Mouse (Mus musculus) hindbrain, embryonic 14.5 days (tissue): ENCODE measurements around the gene Prtg. TPM values are rescaled to one million over a fixed set of nuclear protein-coding genes. Genes with fewer than 3 reads are reported as not detected.

ENCODE experiments used
- ATAC-seq: fragments of 200-750 bp; cut with Nextera tagmentation; 2 replicates; pipeline ENCODE4 v1.8.0; 2017; ENCODE audit warnings: moderate number of reproducible peaks, mild to moderate bottlenecking, moderate TSS enrichment, moderate library complexity; ENCODE audit not compliant: low FRiP score
- DNase-seq: peaks from one replicate; pipeline ENCODE4 v3.0.0-alpha.2; 2015; ENCODE audit warnings: low spot score
- H3K27ac ChIP-seq: fragments of 300-500 bp; sonication (generic); 2 replicates; pipeline ENCODE4 v1.5.1; 2014; ENCODE audit warnings: mild to moderate bottlenecking, moderate library complexity
- H3K27me3 ChIP-seq: fragments of 300-500 bp; sonication (generic); 2 replicates; pipeline ENCODE4 v1.6.1; 2014; ENCODE audit warnings: mild to moderate bottlenecking, low read length, mixed read lengths; ENCODE audit not compliant: control insufficient read depth, insufficient read depth
- H3K36me3 ChIP-seq: fragments of 300-500 bp; sonication (generic); replicated peaks from 2 replicates; pipeline ENCODE4 v1.6.1; 2014; ENCODE audit not compliant: control insufficient read depth, insufficient read depth
- H3K4me1 ChIP-seq: fragments of 300-500 bp; sonication (generic); replicated peaks from 2 replicates; pipeline ENCODE4 v1.6.1; 2014; ENCODE audit warnings: antibody characterized with exemption, low read length, mixed read lengths; ENCODE audit not compliant: control insufficient read depth, insufficient read depth
- H3K4me2 ChIP-seq: fragments of 300-500 bp; sonication (generic); replicated peaks from 2 replicates; pipeline ENCODE4 v1.6.1; 2014; ENCODE audit warnings: mild to moderate bottlenecking, moderate library complexity
- H3K4me3 ChIP-seq: fragments of 300-500 bp; sonication (generic); replicated peaks from 2 replicates; pipeline ENCODE4 v1.5.1; 2014; ENCODE audit warnings: mild to moderate bottlenecking, low read length
- H3K9ac ChIP-seq: fragments of 300-500 bp; sonication (generic); 2 replicates; pipeline ENCODE4 v1.6.1; 2014
- H3K9me3 ChIP-seq: fragments of 300-500 bp; sonication (generic); 2 replicates; pipeline ENCODE4 v1.6.1; 2016; ENCODE audit warnings: low read length; ENCODE audit not compliant: control insufficient read depth
- WGBS: fragments of 180-500 bp; shearing (Covaris S2); extraction: QIAGEN DNeasy Blood & Tissue Kit; methylation state at CpG from one replicate; pipeline ENCODE4 v1.1.7; 2014; 5-methylcytosine and 5-hydroxymethylcytosine counted together
- polyA plus RNA-seq: library from polyadenylated mRNA; unstranded; fragments of >200 nt; fragmentation: Nextera tagmentation; extraction: Ambion mirVana; gene quantifications from 2 replicates; pipeline ENCODE4 v1.2.1, GENCODE M21; 2014

Prtg gene
- polyA plus RNA-seq, 1 experiment from 2014 or later, result 0.98 TPM

GRCm38 (mm10) chr9:72825976-72826375 lies 19.3 kb downstream of the Prtg start:
- WGBS, result 9% methylated on average over 3 of the region's 3 CpGs
- H3K9me3 ChIP-seq, result no peaks in the 10 kb centered on the region
- H3K4me2 ChIP-seq, result no peak overlapping the region
- H3K36me3 ChIP-seq, result no peaks in the 10 kb centered on the region
- no peaks in the 10 kb centered on the region for H3K27me3 ChIP-seq
- ATAC-seq, result no peak
- H3K4me1 ChIP-seq, result no peaks in the 10 kb centered on the region; the same call in 1 of the 2 replicates
- no peak for DNase-seq
- no peak overlapping the region for H3K27ac ChIP-seq
- H3K4me3 ChIP-seq, result no peak overlapping the region
- no peak overlapping the region for H3K9ac ChIP-seq

GRCm38 (mm10) chr9:72828616-72829257 lies 22.1 kb downstream of the Prtg start:
- Histone ChIP-seq H3K9ac (no peak overlapping the region), H3K27ac (peak overlapping the region; percentile 22; the same call in 1 of the 2 replicates), H3K4me1 (peaks cover 5% of the 10 kb centered on the region; the same call in 1 of the 2 replicates), H3K27me3 (no peaks in the 10 kb centered on the region), H3K4me2 (no peak overlapping the region), H3K9me3 (no peaks in the 10 kb centered on the region), H3K4me3 (no peak overlapping the region), H3K36me3 (no peaks in the 10 kb centered on the region)
- no peak for DNase-seq
- WGBS, result 29% methylated on average over 5 of the region's 5 CpGs
- ATAC-seq, result peak; percentile 68; the same call in 1 of the 2 replicates

- H3K4me3 ChIP-seq, result no peak overlapping the region
- ATAC-seq, result no peak
- H3K27me3 ChIP-seq, result no peaks in the 10 kb centered on the region
- 8% methylated on average over 10 of the region's 10 CpGs for WGBS
- no peak for DNase-seq
- H3K4me1 ChIP-seq, result 0 out of 2 replicates have a peak, but pooled peaks cover 13% of the 10 kb centered on the region
- H3K27ac ChIP-seq, result peak overlapping the region; percentile 45
- H3K4me2 ChIP-seq, result no peak overlapping the region
- no peaks in the 10 kb centered on the region for H3K9me3 ChIP-seq
- H3K9ac ChIP-seq, result no peak overlapping the region
- H3K36me3 ChIP-seq, result no peaks in the 10 kb centered on the region
These were observed 27.5 kb downstream of the Prtg start for GRCm38 (mm10) chr9:72833992-72834696.

GRCm38 (mm10) chr9:72835007-72835406 lies 28.3 kb downstream of the Prtg start:
- Histone ChIP-seq H3K4me2 (no peak overlapping the region), H3K36me3 (no peaks in the 10 kb centered on the region), H3K27me3 (no peaks in the 10 kb centered on the region), H3K4me1 (0 out of 2 replicates have a peak, but pooled peaks cover 13% of the 10 kb centered on the region), H3K27ac (no peak overlapping the region), H3K4me3 (no peak overlapping the region), H3K9ac (no peak overlapping the region), H3K9me3 (no peaks in the 10 kb centered on the region)
- no peak for ATAC-seq
- DNase-seq, result no peak
- 92% methylated on average over 1 of the region's 1 CpGs for WGBS

GRCm38 (mm10) chr9:72836708-72837495 lies 30.2 kb downstream of the Prtg start:
- no peaks in the 10 kb centered on the region for H3K27me3 ChIP-seq
- no peak overlapping the region for H3K4me3 ChIP-seq
- H3K4me1 ChIP-seq, result 0 out of 2 replicates have a peak, but pooled peaks cover 13% of the 10 kb centered on the region
- WGBS, result 62% methylated on average over 11 of the region's 11 CpGs
- no peak overlapping the region for H3K27ac ChIP-seq
- H3K36me3 ChIP-seq, result no peaks in the 10 kb centered on the region
- DNase-seq (no peak), ATAC-seq (no peak)
- H3K4me2 ChIP-seq, result no peak overlapping the region
- no peak overlapping the region for H3K9ac ChIP-seq
- no peaks in the 10 kb centered on the region for H3K9me3 ChIP-seq

GRCm38 (mm10) chr9:72837598-72838160 lies 31.0 kb downstream of the Prtg start:
- no peak for ATAC-seq
- Histone ChIP-seq H3K27ac (no peak overlapping the region), H3K9me3 (no peaks in the 10 kb centered on the region), H3K36me3 (no peaks in the 10 kb centered on the region), H3K4me3 (no peak overlapping the region), H3K4me2 (no peak overlapping the region), H3K4me1 (0 out of 2 replicates have a peak, but pooled peaks cover 13% of the 10 kb centered on the region), H3K9ac (no peak overlapping the region), H3K27me3 (no peaks in the 10 kb centered on the region)
- WGBS, result 85% methylated on average over 6 of the region's 6 CpGs
- DNase-seq, result no peak

- Histone ChIP-seq H3K9ac (no peak overlapping the region), H3K27ac (no peak overlapping the region), H3K4me2 (no peak overlapping the region), H3K36me3 (no peaks in the 10 kb centered on the region), H3K9me3 (no peaks in the 10 kb centered on the region), H3K4me1 (0 out of 2 replicates have a peak, but pooled peaks cover 12% of the 10 kb centered on the region), H3K27me3 (no peaks in the 10 kb centered on the region), H3K4me3 (no peak overlapping the region)
- no peak for ATAC-seq
- 92% methylated on average over 3 of the region's 3 CpGs for WGBS
- DNase-seq, result no peak
These were observed 31.6 kb downstream of the Prtg start for GRCm38 (mm10) chr9:72838256-72838655.

GRCm38 (mm10) chr9:72839346-72839990 lies 32.8 kb downstream of the Prtg start:
- Histone ChIP-seq H3K27ac (no peak overlapping the region), H3K4me2 (no peak overlapping the region), H3K4me1 (0 out of 2 replicates have a peak, but pooled peaks cover 2% of the 10 kb centered on the region), H3K4me3 (no peak overlapping the region), H3K9ac (no peak overlapping the region), H3K9me3 (no peaks in the 10 kb centered on the region), H3K36me3 (no peaks in the 10 kb centered on the region), H3K27me3 (no peaks in the 10 kb centered on the region)
- ATAC-seq (no peak), DNase-seq (no peak)
- 81% methylated on average over 15 of the region's 15 CpGs for WGBS
